Mouse (Mus musculus) liver, embryonic 15.5 days (tissue): ENCODE results near the gene Vopp1. TPM values are rescaled to one million over a fixed set of nuclear protein-coding genes. Genes with fewer than 3 reads are reported as not detected.

Experiments used
- ATAC-seq: fragments of 200-750 bp; cut with Nextera tagmentation; 2 replicates; pipeline ENCODE4 v1.8.0; 2017; ENCODE audit warnings: moderate number of reproducible peaks, mild to moderate bottlenecking, moderate library complexity; ENCODE audit not compliant: insufficient read depth
- H3K27ac ChIP-seq: fragments of 300-500 bp; sonication (generic); replicated peaks from 2 replicates; pipeline ENCODE4 v1.5.1; 2015; ENCODE audit warnings: mild to moderate bottlenecking, inconsistent platforms
- H3K27me3 ChIP-seq: fragments of 300-500 bp; sonication (generic); 2 replicates; pipeline ENCODE4 v1.6.1; 2015; ENCODE audit warnings: mild to moderate bottlenecking, inconsistent platforms
- H3K36me3 ChIP-seq: fragments of 300-500 bp; sonication (generic); replicated peaks from 2 replicates; pipeline ENCODE4 v1.6.1; 2015; ENCODE audit warnings: moderate library complexity, mild to moderate bottlenecking, inconsistent platforms
- H3K4me1 ChIP-seq: fragments of 300-500 bp; sonication (generic); replicated peaks from 2 replicates; pipeline ENCODE4 v1.6.1; 2015; ENCODE audit warnings: inconsistent platforms
- H3K4me2 ChIP-seq: fragments of 300-500 bp; sonication (generic); 2 replicates; pipeline ENCODE4 v1.6.1; 2015; ENCODE audit warnings: moderate library complexity, mild to moderate bottlenecking, inconsistent platforms
- H3K4me3 ChIP-seq: fragments of 300-500 bp; sonication (generic); replicated peaks from 2 replicates; pipeline ENCODE4 v1.5.1; 2015; ENCODE audit warnings: mild to moderate bottlenecking, inconsistent platforms
- H3K9ac ChIP-seq: fragments of 300-500 bp; sonication (generic); 2 replicates; pipeline ENCODE4 v1.6.1; 2015; ENCODE audit warnings: moderate library complexity, mild to moderate bottlenecking, inconsistent platforms
- H3K9me3 ChIP-seq: fragments of 300-500 bp; sonication (generic); replicated peaks from 2 replicates; pipeline ENCODE4 v1.6.1; 2016; ENCODE audit warnings: inconsistent platforms
- WGBS: fragments of 180-500 bp; shearing (Covaris S2); methylation state at CpG from one replicate; pipeline ENCODE4 v1.1.7; 2015; ENCODE audit warnings: mixed read lengths; ENCODE audit not compliant: insufficient replicate concordance; 5-methylcytosine and 5-hydroxymethylcytosine counted together
- polyA plus RNA-seq: library from polyadenylated mRNA; unstranded; fragments of >200 nt; fragmentation: Nextera tagmentation; extraction: Ambion mirVana; gene quantifications from 2 replicates; pipeline ENCODE4 v1.2.1, GENCODE M21; 2015

Gene Vopp1
- polyA plus RNA-seq, 1 experiment from 2014 or later = 56.8 TPM

- 41% methylated on average over 4 of the region's 4 CpGs for WGBS
- peak overlapping the region; percentile 56 for H3K4me2 ChIP-seq
- H3K27ac ChIP-seq = peak overlapping the region; percentile 94
- no peaks in the 10 kb centered on the region for H3K27me3 ChIP-seq
- H3K4me1 ChIP-seq = peaks cover 59% of the 10 kb centered on the region
- no peaks in the 10 kb centered on the region for H3K9me3 ChIP-seq
- ATAC-seq = peak; percentile 94
- peak overlapping the region; percentile 48 for H3K9ac ChIP-seq
- 0 out of 2 replicates have a peak overlapping the region, but pooled peaks have one; percentile 9 for H3K4me3 ChIP-seq
- no peaks in the 10 kb centered on the region for H3K36me3 ChIP-seq
Observed at GRCm38 (mm10) chr6:57744974-57745747, 79.8 kb downstream of the Vopp1 start.

DNA sequence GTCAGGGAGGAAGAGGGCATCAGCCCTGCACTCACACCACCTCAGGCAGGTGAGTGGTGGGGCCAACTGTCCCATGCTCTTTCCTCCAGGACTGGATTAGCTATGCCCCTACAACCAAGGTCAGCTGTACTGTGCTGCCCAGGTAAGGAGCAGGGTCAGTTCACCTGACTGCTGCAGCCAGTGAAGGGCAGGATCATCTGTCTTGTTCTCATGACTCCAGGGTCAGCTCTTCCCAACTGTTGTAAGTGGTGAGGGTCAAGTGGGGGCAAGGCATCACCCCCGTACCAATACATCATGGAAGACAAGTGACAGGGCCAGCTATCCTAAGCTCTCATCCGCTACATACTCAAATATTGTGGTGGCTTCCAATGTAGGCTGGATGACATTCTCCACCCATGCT is 80.8 kb downstream of the Vopp1 start:
- no peak overlapping the region for H3K4me3 ChIP-seq
- peak overlapping the region; percentile 94 for H3K27ac ChIP-seq
- 98% methylated on average over 2 of the region's 2 CpGs for WGBS
- H3K36me3 ChIP-seq = no peaks in the 10 kb centered on the region
- no peaks in the 10 kb centered on the region for H3K27me3 ChIP-seq
- peaks cover 60% of the 10 kb centered on the region for H3K4me1 ChIP-seq
- ATAC-seq = no peak
- H3K9ac ChIP-seq = peak overlapping the region; percentile 48
- H3K4me2 ChIP-seq = no peak overlapping the region
- H3K9me3 ChIP-seq = no peaks in the 10 kb centered on the region

DNA sequence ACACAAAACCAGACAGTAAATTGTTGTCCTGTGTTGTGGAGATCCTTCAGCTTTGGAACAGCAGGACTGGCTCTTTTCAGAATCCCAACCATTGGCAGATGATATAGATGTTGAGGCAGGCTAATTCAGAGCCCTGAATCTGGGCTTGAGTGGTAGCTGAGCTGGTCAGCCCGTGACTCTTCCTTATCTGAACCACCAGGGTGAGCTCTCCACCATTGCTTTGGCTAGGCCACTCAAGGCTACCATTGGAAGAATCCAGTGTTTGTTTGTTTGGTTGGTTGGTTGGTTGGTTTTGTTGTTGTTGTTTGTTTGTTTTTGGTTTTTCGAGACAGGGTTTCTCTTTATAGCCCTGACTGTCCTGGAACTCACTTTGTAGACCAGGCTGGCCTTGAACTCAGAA is 81.6 kb downstream of the Vopp1 start:
- Histone ChIP-seq H3K4me1 (peaks cover 58% of the 10 kb centered on the region), H3K36me3 (no peaks in the 10 kb centered on the region), H3K27me3 (no peaks in the 10 kb centered on the region), H3K9ac (no peak overlapping the region), H3K27ac (peak overlapping the region; percentile 94), H3K4me2 (no peak overlapping the region), H3K9me3 (no peaks in the 10 kb centered on the region), H3K4me3 (no peak overlapping the region)
- 38% methylated on average over 2 of the region's 2 CpGs for WGBS
- peak; percentile 35 for ATAC-seq

GRCm38 (mm10) chr6:57742749-57743148 is 82.2 kb downstream of the Vopp1 start:
- WGBS = 70% methylated on average over 1 of the region's 1 CpGs
- Histone ChIP-seq H3K4me1 (peaks cover 53% of the 10 kb centered on the region), H3K9ac (peak overlapping the region; percentile 25), H3K4me2 (no peak overlapping the region), H3K4me3 (no peak overlapping the region), H3K27me3 (no peaks in the 10 kb centered on the region), H3K36me3 (peaks cover 4% of the 10 kb centered on the region), H3K27ac (peak overlapping the region; percentile 94), H3K9me3 (no peaks in the 10 kb centered on the region)
- no peak for ATAC-seq

DNA sequence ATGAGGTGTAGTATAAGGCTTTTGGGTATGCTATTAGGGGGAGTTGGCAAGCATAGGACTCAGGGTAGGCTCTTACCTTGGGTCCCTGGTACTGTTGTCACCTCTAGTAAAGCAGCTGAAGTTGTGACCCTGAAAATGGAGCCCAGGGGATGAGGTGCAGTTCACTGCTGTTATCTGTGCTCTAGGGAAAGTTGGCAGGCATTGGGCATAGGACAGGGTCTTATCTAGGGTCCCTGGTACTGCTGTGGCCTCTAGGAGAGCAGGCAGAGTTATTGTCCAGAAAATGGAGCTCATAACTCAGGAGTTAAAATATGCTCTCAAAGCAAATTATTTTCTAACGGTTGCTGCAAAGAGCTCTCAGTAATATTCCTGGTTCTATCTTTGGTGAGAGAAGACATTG is 103.6 kb downstream of the Vopp1 start:
- no peaks in the 10 kb centered on the region for H3K27me3 ChIP-seq
- ATAC-seq = no peak

DNA sequence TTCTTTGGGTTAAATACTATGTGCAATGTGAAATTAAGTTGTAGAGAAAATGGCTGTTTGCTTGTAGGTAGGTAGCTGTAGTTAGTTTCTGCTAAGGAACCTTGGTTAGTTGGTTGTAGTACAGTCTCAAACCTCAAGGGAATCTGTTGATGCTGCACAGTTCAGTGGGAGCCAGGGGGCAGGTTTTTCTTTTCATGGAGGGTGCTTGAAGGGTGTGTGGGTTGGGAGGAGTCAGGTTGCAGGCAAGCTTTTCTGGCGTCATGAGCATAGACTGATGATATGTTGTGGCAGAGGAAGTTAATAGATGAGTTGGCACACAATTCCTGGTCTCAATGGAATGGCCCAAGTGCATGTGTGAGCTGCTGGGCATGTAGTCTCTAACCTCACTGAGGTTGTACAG is 113.2 kb downstream of the Vopp1 start:
- no peaks in the 10 kb centered on the region for H3K27me3 ChIP-seq
- H3K9ac ChIP-seq = no peak overlapping the region
- no peak overlapping the region for H3K4me2 ChIP-seq
- peaks cover 8% of the 10 kb centered on the region; the same call in 1 of the 2 replicates for H3K4me1 ChIP-seq
- H3K9me3 ChIP-seq = no peaks in the 10 kb centered on the region
- no peak overlapping the region for H3K4me3 ChIP-seq
- WGBS = 15% methylated on average over 1 of the region's 1 CpGs
- H3K36me3 ChIP-seq = 0 out of 2 replicates have a peak, but pooled peaks cover 2% of the 10 kb centered on the region
- H3K27ac ChIP-seq = no peak overlapping the region
- ATAC-seq = no peak

More for the DNA sequence above, 103.6 kb downstream of the Vopp1 start:
- no peak overlapping the region for H3K27ac ChIP-seq
- WGBS = 82% methylated on average over 1 of the region's 1 CpGs
- peaks cover 16% of the 10 kb centered on the region for H3K36me3 ChIP-seq
- H3K4me1 ChIP-seq = peaks cover 7% of the 10 kb centered on the region
- H3K4me3 ChIP-seq = no peak overlapping the region
- H3K4me2 ChIP-seq = no peak overlapping the region
- H3K9ac ChIP-seq = no peak overlapping the region
- H3K9me3 ChIP-seq = no peaks in the 10 kb centered on the region

- Histone ChIP-seq H3K4me2 (no peak overlapping the region), H3K27me3 (no peaks in the 10 kb centered on the region), H3K9me3 (no peaks in the 10 kb centered on the region), H3K4me1 (peaks cover 16% of the 10 kb centered on the region), H3K4me3 (no peak overlapping the region), H3K27ac (no peak overlapping the region), H3K36me3 (no peaks in the 10 kb centered on the region), H3K9ac (no peak overlapping the region)
- WGBS = 81% methylated on average over 1 of the region's 1 CpGs
- no peak for ATAC-seq
Observed at GRCm38 (mm10) chr6:57706721-57707120, 118.2 kb downstream of the Vopp1 start.

GRCm38 (mm10) chr6:57703703-57704102 is 121.3 kb downstream of the Vopp1 start:
- Histone ChIP-seq H3K36me3 (no peaks in the 10 kb centered on the region), H3K27me3 (no peaks in the 10 kb centered on the region), H3K27ac (peak overlapping the region; percentile 96), H3K9me3 (no peaks in the 10 kb centered on the region), H3K4me2 (peak overlapping the region; percentile 84), H3K4me3 (peak overlapping the region; percentile 75), H3K4me1 (peaks cover 20% of the 10 kb centered on the region), H3K9ac (peak overlapping the region; percentile 82)
- peak; percentile 2; the same call in 1 of the 2 replicates for ATAC-seq
- 24% methylated on average over 2 of the region's 2 CpGs for WGBS

GRCm38 (mm10) chr6:57702743-57703499 is 122.0 kb downstream of the Vopp1 start:
- ATAC-seq = peak; percentile 99
- no peaks in the 10 kb centered on the region for H3K9me3 ChIP-seq
- peaks cover 20% of the 10 kb centered on the region for H3K4me1 ChIP-seq
- peak overlapping the region; percentile 75 for H3K4me3 ChIP-seq
- H3K27ac ChIP-seq = peak overlapping the region; percentile 96
- no peaks in the 10 kb centered on the region for H3K36me3 ChIP-seq
- no peaks in the 10 kb centered on the region for H3K27me3 ChIP-seq
- H3K4me2 ChIP-seq = peak overlapping the region; percentile 84
- peak overlapping the region; percentile 82 for H3K9ac ChIP-seq
- WGBS = under 1% methylated on average over 59 of the region's 59 CpGs

DNA sequence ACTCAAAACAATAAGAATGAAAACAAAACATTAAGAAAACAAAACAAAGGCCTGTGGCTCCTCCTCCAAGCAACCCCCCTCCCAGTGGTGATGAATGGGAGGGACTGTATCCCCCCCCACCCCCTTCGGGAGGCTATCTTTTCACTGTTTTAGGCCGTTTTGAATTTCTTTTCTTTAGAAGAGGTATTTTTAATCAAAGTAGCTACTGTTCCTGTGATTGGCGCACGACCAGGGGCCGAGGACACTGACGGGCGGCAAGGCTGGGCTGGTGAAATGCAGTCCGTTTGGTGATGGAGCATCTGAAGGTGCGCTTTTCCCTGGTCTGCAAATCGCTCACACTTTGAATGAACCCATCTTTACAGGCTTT is 122.6 kb downstream of the Vopp1 start, which contains the start of gene Lancl2:
Lancl2 (plus strand) TSS at position 165 of the 367 bp plus-strand sequence.
- WGBS = under 1% methylated on average over 10 of the region's 10 CpGs
- no peaks in the 10 kb centered on the region for H3K27me3 ChIP-seq

DNA sequence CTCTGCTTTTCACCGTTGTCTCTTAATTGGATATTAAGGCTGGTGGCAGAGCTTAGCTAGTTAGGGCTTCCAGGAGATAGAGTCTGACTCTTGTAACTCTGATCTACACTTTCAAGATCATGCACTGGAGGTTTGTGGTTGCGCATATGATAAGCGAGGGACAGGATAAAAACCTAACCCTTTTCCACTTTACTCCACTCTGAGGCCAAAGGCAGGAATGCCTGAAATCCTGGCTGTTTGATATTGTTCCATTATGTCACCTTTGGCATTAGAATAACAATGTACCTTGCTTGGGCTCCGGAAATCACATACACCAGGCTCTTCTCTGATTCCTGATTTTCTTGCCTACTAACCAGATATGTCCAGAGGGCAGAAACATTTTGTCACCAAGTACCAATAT is 123.3 kb downstream of the Vopp1 start:
- no peak overlapping the region; the same call in 1 of the 2 replicates for H3K9ac ChIP-seq
- 0 out of 2 replicates have a peak overlapping the region, but pooled peaks have one; percentile 14 for H3K27ac ChIP-seq
- ATAC-seq = no peak
- peak overlapping the region; percentile 75 for H3K4me3 ChIP-seq
- peaks cover 20% of the 10 kb centered on the region for H3K4me1 ChIP-seq
- H3K36me3 ChIP-seq = no peaks in the 10 kb centered on the region
- H3K9me3 ChIP-seq = no peaks in the 10 kb centered on the region
- H3K4me2 ChIP-seq = peak overlapping the region; percentile 84
- WGBS = 63% methylated on average over 4 of the region's 4 CpGs
- no peaks in the 10 kb centered on the region for H3K27me3 ChIP-seq

More for the DNA sequence above, 122.6 kb downstream of the Vopp1 start, which contains the start of gene Lancl2:
- peak within 1 kb of the TSS; percentile 96 for H3K27ac ChIP-seq
- H3K36me3 ChIP-seq = no peaks in the 10 kb centered on the region
- H3K9me3 ChIP-seq = no peaks in the 10 kb centered on the region
- peaks cover 20% of the 10 kb centered on the region for H3K4me1 ChIP-seq
- peak within 1 kb of the TSS; percentile 75 for H3K4me3 ChIP-seq
- peak within 1 kb of the TSS; percentile 84 for H3K4me2 ChIP-seq
- peak; percentile 19 for ATAC-seq
- peak within 1 kb of the TSS; percentile 82 for H3K9ac ChIP-seq
